Mouse (Mus musculus) lung, postnatal 0 days (tissue): ENCODE data around the gene Nppc. TPM values are rescaled to one million over a fixed set of nuclear protein-coding genes. Genes with fewer than 3 reads are reported as not detected.

Experiments used
- ATAC-seq: fragments of 200-750 bp; cut with Nextera tagmentation; 2 replicates; pipeline ENCODE4 v1.8.0; 2017; ENCODE audit warnings: moderate library complexity
- DNase-seq: peaks from one replicate; pipeline ENCODE4 v3.0.0-alpha.2; 2016; ENCODE audit warnings: low spot score
- H3K27ac ChIP-seq: fragments of 300-500 bp; sonication (generic); 2 replicates; pipeline ENCODE4 v1.5.1; 2014; ENCODE audit warnings: antibody characterized with exemption, mild to moderate bottlenecking, low read length, mixed read lengths
- H3K27me3 ChIP-seq: fragments of 300-500 bp; sonication (generic); replicated peaks from 2 replicates; pipeline ENCODE4 v1.6.1; 2014; ENCODE audit warnings: low read length, mixed read lengths; ENCODE audit not compliant: insufficient read depth
- H3K36me3 ChIP-seq: fragments of 300-500 bp; sonication (generic); 2 replicates; pipeline ENCODE4 v1.6.1; 2014; ENCODE audit warnings: low read length, mixed read lengths; ENCODE audit not compliant: insufficient read depth
- H3K4me1 ChIP-seq: fragments of 300-500 bp; sonication (generic); 2 replicates; pipeline ENCODE4 v1.6.1; 2014; ENCODE audit warnings: antibody characterized with exemption, low read depth, low read length, mixed read lengths; ENCODE audit not compliant: insufficient read depth
- H3K4me2 ChIP-seq: fragments of 300-500 bp; sonication (generic); replicated peaks from 2 replicates; pipeline ENCODE4 v1.6.1; 2014; ENCODE audit warnings: low read depth, mild to moderate bottlenecking, low read length, moderate library complexity, mixed read lengths
- H3K4me3 ChIP-seq: fragments of 300-500 bp; sonication (generic); 2 replicates; pipeline ENCODE4 v1.5.1; 2014; ENCODE audit warnings: low read depth, low read length
- H3K9ac ChIP-seq: fragments of 300-500 bp; sonication (generic); replicated peaks from 2 replicates; pipeline ENCODE4 v1.6.1; 2014; ENCODE audit warnings: low read depth, mild to moderate bottlenecking
- H3K9me3 ChIP-seq: fragments of 300-500 bp; sonication (generic); 2 replicates; pipeline ENCODE4 v1.6.1; 2016; ENCODE audit warnings: low read length, mixed read lengths
- CTCF ChIP-seq: IDR thresholded peaks from 2 replicates; pipeline ENCODE4 v1.5.1; 2016; ENCODE audit warnings: antibody characterized with exemption, mild to moderate bottlenecking
- EP300 ChIP-seq: IDR thresholded peaks from 2 replicates; pipeline ENCODE4 v1.6.1; 2016; ENCODE audit warnings: antibody characterized with exemption, mild to moderate bottlenecking, control low read depth
- WGBS: fragments of 180-500 bp; shearing (Covaris S2); extraction: QIAGEN DNeasy Blood & Tissue Kit; methylation state at CpG from one replicate; pipeline ENCODE4 v1.1.7; 2014; 5-methylcytosine and 5-hydroxymethylcytosine counted together
- polyA plus RNA-seq: library from polyadenylated mRNA; unstranded; fragments of >200 nt; fragmentation: Nextera tagmentation; extraction: Ambion mirVana; gene quantifications from 2 replicates; pipeline ENCODE4 v1.2.1, GENCODE M21; 2015

The Nppc gene
- polyA plus RNA-seq, 1 experiment from 2014 or later, result 4.0 TPM

DNA sequence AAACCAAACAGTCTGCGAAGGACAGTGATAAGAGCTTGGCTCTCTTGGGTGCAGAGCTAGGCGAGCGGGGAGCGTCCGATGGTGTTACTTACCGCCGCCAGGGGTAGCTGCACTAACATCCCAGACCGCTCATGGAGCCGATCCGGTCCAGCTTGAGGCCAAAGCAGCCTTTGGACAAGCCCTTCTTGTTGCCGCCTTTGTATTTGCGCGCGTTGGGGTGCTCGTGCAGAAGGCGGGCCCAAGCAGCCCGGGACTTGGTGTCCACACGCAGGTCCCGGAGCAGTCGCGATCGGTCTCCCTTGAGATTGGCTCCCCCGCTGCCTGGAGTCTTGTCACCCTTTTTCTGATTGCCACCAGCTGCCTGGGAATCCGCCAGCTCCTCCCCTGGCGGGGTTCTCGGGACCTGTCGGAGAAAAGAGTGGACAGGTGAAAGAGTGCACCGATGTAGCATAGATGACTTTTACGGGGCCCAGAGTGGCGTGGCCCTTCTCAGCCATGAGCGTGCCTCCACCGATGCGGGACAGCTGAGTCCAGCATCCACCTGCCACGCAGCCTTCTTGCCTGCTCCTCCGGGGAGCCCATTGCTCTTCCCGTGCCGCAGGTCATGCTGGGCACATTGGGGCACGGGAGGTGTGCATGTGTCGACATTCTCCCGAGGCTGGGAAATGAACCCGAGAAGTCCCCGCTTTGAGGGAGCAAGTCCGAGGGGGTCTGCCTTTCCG, 658 bp downstream of the Nppc start:
- Histone ChIP-seq H3K9ac (no peak overlapping the region), H3K27me3 (peaks cover 16% of the 10 kb centered on the region; the same call in 1 of the 2 replicates), H3K9me3 (no peaks in the 10 kb centered on the region), H3K4me1 (peaks cover 8% of the 10 kb centered on the region; the same call in 1 of the 2 replicates), H3K4me3 (peak overlapping the region; percentile 40), H3K4me2 (peak overlapping the region; percentile 84), H3K27ac (no peak overlapping the region), H3K36me3 (no peaks in the 10 kb centered on the region)
- TF ChIP-seq CTCF, result peak; percentile 94
- TF ChIP-seq EP300, result no peak
- DNase-seq, result peak; percentile 91
- WGBS, result under 1% methylated on average over 44 of the region's 44 CpGs
- ATAC-seq, result peak; percentile 83

- no peak for ATAC-seq
- peaks cover 10% of the 10 kb centered on the region; the same call in 1 of the 2 replicates for H3K27me3 ChIP-seq
- no peak overlapping the region for H3K9ac ChIP-seq
- WGBS, result 58% methylated on average over 2 of the region's 2 CpGs
- peaks cover 5% of the 10 kb centered on the region; the same call in 1 of the 2 replicates for H3K4me1 ChIP-seq
- H3K9me3 ChIP-seq, result no peaks in the 10 kb centered on the region
- H3K36me3 ChIP-seq, result no peaks in the 10 kb centered on the region
- TF ChIP-seq CTCF (no peak), EP300 (no peak)
- no peak overlapping the region for H3K27ac ChIP-seq
- no peak overlapping the region for H3K4me3 ChIP-seq
- DNase-seq, result no peak
- H3K4me2 ChIP-seq, result no peak overlapping the region
These were observed 5.3 kb downstream of the Nppc start for GRCm38 (mm10) chr1:86665091-86665490.

DNA sequence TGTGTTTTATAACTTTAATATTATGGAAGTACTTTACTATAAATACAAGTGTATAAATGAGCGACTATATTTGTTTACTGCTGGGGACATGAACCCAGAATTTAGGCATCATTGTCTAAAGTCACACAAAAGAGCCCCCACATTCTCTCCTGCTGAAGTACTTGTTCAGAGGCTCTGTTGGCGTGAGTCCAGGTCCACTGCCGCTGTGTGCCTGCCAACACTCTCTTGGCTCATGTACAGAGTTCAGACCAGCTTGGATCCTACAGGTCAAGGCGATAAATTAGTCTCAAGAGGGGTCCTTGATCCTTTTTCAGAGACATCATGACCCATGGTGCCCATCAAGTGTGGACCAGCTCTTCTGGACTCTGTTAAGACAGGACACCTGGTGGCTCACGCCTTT, 13.3 kb downstream of the Nppc start:
- no peak overlapping the region for H3K4me3 ChIP-seq
- 48% methylated on average over 5 of the region's 5 CpGs for WGBS
- H3K27me3 ChIP-seq, result no peaks in the 10 kb centered on the region
- no peak overlapping the region for H3K4me2 ChIP-seq
- no peaks in the 10 kb centered on the region for H3K36me3 ChIP-seq
- H3K9me3 ChIP-seq, result no peaks in the 10 kb centered on the region
- ATAC-seq (no peak), DNase-seq (no peak)
- H3K27ac ChIP-seq, result no peak overlapping the region
- no peaks in the 10 kb centered on the region for H3K4me1 ChIP-seq
- TF ChIP-seq CTCF, result no peak
- no peak for TF ChIP-seq EP300
- no peak overlapping the region for H3K9ac ChIP-seq

GRCm38 (mm10) chr1:86652675-86653074, 17.7 kb downstream of the Nppc start:
- H3K36me3 ChIP-seq, result no peaks in the 10 kb centered on the region
- no peak overlapping the region for H3K27ac ChIP-seq
- no peak for ATAC-seq
- no peak overlapping the region for H3K4me3 ChIP-seq
- no peak for DNase-seq
- H3K9ac ChIP-seq, result no peak overlapping the region
- H3K9me3 ChIP-seq, result no peaks in the 10 kb centered on the region
- H3K4me2 ChIP-seq, result no peak overlapping the region
- TF ChIP-seq CTCF (peak; percentile 29), EP300 (no peak)
- WGBS, result 58% methylated on average over 4 of the region's 4 CpGs
- no peaks in the 10 kb centered on the region for H3K27me3 ChIP-seq
- H3K4me1 ChIP-seq, result no peaks in the 10 kb centered on the region

- no peak overlapping the region for H3K4me2 ChIP-seq
- TF ChIP-seq EP300 (no peak), CTCF (peak; percentile 94)
- DNase-seq (peak; percentile 58), ATAC-seq (no peak)
- H3K4me1 ChIP-seq, result no peaks in the 10 kb centered on the region
- no peaks in the 10 kb centered on the region for H3K9me3 ChIP-seq
- no peak overlapping the region for H3K9ac ChIP-seq
- no peaks in the 10 kb centered on the region for H3K36me3 ChIP-seq
- WGBS, result 13% methylated on average over 6 of the region's 6 CpGs
- H3K4me3 ChIP-seq, result no peak overlapping the region
- H3K27me3 ChIP-seq, result no peaks in the 10 kb centered on the region
- no peak overlapping the region for H3K27ac ChIP-seq
These were observed 20.1 kb downstream of the Nppc start for GRCm38 (mm10) chr1:86650272-86650671.

DNA sequence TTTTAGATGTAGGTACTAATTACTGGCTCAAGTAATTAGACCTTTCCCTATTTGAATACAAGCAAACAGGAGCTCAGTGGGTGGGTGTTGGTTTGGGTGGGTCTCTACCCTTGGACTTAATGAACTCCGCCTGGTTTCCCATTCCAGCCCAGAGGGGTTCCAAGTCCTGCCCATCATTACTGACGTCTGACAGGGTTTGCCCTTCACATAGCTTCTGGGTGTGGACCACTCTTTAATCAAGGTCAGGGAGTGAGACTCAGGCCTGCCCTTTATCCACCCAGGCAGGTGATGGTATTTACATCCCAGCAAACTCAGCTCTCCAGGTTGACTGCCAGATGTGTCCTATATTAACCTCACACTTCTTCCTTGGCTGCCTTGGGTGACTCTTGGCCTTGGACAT, 22.9 kb downstream of the Nppc start:
- 51% methylated on average over 2 of the region's 2 CpGs for WGBS
- ATAC-seq, result no peak
- TF ChIP-seq CTCF (no peak), EP300 (no peak)
- no peak overlapping the region for H3K9ac ChIP-seq
- no peak overlapping the region for H3K27ac ChIP-seq
- H3K4me1 ChIP-seq, result no peaks in the 10 kb centered on the region
- H3K36me3 ChIP-seq, result no peaks in the 10 kb centered on the region
- no peak overlapping the region for H3K4me3 ChIP-seq
- no peak overlapping the region for H3K4me2 ChIP-seq
- no peaks in the 10 kb centered on the region for H3K27me3 ChIP-seq
- no peak for DNase-seq
- no peaks in the 10 kb centered on the region for H3K9me3 ChIP-seq
